Mouse (Mus musculus) right cerebral cortex, postnatal 14 days (tissue): ENCODE results near the gene Lect2.

ENCODE experiments used
- DNase-seq: peaks from one replicate; pipeline ENCODE4 v3.0.0; 2022

Lect2 gene

GRCm38 (mm10) chr13:56500132-56500531 lies 48.2 kb downstream of the Lect2 start:
- DNase-seq: no peak

DNA sequence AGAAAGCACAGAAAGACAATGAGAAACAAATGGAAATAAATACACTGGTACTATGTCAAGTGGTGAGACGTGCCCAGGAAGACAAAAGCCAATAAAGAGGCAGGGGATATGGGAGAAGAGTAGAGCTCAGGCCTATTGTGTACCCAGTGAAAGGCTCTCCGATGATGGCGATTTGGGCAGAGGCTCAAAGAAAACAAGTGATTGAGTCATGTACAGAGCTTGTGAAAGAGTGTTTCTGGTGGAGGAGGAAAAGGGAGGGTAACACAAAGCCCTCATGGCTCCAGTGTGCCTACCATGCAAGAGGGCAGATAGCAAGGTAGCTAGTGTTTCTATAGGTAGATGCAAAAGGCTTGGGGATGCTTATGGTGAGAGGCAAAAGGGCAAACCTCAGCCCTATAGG lies 53.9 kb downstream of the Lect2 start:
- no peak for DNase-seq
